Mouse (Mus musculus): ENCODE measurements around the gene Faap20.

The Faap20 gene

DNA sequence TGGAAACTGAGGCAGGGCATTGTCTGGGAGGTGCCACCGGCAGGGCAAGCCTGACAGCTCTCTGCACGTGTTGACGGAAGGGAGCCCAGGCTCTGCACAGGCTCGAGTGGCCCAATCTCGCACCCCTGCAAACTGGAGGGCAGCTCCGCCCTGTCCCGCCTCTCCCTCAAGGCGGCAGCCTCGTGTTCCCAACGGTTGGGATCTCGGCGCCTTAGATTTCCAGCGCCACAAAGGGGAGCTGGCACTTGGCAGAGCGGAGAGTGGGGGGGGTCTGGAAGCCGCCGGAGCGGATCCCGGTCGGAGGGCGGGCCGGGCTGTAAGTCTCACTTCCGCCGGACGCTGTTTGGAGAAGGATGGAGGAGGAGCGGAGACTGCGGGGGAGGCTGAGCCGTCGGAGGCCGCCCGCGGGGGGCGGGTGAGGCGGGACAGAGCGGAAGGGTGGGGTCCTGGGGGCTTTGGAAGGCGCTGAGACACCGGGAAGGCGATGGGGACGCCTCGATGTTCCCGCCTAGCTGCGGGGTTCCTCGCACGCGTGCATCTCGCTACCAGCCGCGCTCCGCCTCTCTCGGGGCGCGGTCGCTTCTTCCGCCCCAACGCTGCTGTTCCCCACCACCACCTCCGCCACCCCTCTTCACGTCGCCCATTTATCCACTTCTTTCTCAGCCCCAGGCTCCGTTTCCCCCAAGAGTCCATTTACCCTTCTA is at the start of gene Faap20:
TSS of gene Faap20 (plus strand) at position 155 of the 704 bp plus-strand sequence.
- DNase-seq (ENCODE audit: low spot score in 2 of 2), result peak; percentile 70

DNA sequence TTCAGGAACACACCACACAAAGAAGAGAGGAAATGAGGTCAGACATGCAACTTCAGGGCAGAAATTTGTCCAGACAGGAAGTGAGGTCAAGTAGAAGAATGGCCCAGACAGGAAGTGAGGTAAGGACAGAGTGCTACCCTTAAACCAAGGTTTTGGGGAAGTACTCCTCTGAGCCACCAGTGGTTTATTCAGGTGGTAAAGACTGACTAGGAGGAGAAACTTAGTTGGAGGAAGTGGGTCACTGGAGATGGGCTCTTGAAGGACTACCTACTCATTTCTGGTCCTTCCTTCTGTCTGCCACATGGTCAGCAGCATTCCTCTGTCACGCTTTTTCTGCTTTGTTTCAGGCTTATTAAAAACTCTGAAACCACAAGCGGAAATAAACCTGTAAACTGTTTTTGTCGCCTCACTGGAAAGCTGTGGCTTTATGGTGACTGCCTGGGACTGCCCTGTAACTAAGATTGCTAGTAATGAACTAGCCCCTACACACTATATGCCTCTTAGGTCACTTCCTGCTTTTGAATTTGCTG is 48.7 kb upstream of the Faap20 start:
- DNase-seq (ENCODE audit: low spot score in 2 of 2), result no peak

DNA sequence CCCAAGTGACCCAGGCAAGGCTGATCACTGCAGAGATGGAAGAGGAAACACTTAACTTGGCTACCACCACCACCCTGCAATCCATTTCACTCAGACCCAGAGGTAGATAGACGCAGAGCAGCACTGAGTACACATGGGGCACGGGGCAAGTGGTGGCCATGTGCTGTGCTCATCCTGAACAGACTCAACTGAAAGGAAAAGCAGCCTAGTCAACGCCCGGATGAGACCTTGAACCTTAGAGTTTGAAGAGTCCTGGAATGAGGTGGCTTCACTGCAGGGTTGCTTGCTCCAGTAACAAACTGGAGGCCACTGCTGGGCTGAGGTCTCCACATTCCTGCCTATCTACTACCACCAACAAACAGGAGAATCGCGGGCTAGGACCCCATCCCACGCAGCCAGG is 47.8 kb upstream of the Faap20 start:
- DNase-seq (ENCODE audit: low spot score in 2 of 2), result no peak

DNA sequence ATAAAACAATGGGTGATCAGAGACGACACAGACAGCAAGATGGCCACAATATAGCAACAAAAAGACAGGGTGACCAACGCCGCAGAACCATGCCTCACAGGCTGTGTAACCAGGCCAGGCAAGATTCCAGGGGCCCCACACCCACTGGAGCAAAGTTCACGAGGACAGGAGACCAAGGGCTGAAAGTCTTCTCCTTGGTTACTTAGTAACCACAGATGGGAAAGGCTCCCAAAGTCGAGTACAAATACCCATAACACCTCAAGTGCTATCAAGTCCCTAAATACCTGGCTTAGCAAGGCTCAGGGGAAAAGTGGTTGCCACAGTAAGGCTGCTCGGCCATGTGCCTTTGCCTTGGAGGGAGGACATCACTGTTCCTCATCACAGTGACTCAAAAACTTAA is 43.7 kb upstream of the Faap20 start:
- no peak for DNase-seq (ENCODE audit: low spot score in 2 of 2)

DNA sequence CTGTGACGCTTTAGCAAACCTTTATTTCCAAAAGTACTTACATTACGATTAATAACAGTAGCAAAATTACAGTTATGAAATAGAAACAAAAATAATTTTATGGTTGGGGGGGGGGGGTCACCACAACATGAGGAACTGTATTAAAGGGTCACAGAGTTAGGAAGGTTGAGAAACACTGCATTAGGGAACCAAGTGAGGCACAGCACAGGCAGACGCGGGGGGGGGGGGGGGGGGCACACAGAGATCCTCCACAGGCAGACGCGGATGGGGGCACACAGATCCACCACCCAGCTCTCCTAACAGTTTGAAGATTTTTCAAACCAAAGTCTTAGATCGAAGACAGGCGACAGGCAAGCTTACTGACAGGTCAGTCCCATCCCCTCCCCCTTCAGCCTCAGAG is 43.1 kb upstream of the Faap20 start:
- no peak for DNase-seq (ENCODE audit: low spot score in 2 of 2)

DNA sequence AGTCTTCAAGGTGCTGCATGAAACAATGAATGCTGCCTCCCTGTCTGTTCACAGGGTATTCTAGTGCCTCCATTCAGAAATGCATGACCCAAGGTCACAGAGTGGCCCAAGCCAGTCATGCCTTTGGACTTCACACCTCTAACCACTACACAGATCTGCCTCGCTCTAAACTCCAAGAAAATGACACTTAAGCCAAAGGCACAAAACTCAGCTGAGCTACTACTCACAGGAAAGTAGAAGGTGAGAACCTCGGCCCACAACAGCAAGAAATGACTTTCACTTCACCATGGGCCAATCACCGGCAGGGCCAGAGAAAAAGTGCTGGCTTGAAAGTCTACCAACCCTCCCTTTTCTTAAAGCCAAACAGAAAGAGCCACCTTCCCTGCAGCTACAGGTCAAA is 41.8 kb upstream of the Faap20 start:
- no peak for DNase-seq (ENCODE audit: low spot score in 2 of 2)

DNA sequence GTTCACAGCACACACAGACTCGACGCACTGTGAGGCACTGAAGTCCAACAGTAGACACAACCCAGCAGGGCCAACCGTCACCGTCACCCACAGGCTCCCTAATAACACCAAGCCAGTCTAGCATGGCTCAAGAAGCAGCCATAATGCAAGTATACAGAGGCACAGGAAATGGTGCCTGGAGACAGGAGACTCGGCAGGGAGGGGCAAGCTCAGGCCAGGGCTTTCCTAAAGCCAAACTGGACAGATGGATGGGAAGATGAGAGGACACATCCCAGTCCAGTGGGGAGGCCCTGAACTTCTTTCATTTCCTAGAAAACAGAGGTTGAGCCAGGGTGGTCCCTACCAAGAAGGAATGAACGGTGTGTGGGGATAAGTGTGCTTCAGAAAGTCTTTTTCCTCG is 41.0 kb upstream of the Faap20 start:
- DNase-seq (ENCODE audit: low spot score in 2 of 2), result no peak

DNA sequence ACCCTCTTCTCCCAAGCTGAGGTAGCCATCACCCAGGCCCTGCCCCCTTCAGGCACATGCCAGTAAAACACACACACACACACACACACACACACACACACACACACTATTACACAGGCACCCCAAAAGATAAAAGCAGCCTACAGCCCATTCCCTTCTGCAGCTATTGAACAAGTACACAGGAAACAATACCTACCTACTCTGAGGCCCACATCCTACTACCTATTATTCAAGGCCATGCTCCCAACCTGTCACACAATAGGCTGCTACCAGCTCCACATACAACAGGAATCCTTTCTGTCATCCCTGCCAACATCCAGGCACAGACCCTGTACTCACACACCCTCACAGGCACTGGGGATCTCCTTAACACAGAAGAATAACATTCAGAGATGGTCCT is 40.5 kb upstream of the Faap20 start:
- DNase-seq (ENCODE audit: low spot score in 2 of 2), result no peak

DNA sequence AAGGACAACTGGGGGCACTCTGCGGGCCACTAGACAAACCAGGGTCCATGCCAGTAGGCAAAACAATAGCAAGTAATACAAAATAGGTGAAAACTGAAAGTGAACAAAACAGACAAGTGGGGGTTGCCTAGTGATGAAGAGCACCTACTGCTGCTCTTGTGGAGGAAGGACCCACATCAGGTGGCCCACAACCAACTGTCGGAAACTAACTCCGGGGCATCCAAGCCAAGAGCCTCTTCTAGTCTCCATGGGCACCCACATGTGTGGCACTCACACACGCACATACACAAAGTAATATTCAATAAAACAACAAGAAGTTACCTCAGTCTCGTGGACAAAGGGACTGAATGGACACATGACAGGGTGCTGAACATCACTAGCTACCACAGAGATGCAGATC is 40.1 kb upstream of the Faap20 start:
- DNase-seq (ENCODE audit: low spot score in 2 of 2), result no peak

DNA sequence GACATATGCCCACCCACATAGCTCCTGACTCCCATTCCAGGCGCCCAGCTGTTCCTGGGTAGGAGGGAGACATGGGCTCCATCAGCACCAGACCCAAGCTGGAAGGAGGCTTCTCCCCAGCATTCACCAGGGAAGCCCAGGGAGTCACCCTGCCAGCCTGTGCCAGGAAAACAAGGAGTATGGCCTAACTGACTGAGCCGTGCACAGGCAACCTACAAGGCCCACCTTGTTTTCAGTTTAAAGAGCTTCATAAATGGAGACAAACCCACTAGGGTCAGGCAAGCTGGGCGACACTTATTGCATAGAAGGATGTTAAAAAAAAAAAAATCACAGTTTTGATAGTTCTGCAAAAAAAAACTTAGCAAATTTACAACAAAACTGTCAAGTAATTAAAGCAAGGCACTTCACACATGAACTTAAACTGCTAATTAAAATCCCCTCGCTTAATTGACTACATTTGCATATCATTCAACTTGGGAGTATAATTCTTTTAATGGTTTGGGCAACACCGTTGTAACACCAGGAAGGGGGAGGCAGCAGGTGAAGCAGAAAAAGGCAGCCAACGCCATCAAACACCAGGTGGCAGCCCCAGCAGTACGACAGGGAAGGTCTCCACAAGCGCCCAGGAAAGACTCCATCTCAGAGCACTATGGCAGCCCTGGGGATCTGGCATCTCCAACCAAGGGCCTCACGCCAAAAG is 36.4 kb upstream of the Faap20 start:
- no peak for DNase-seq (ENCODE audit: low spot score in 2 of 2)

DNA sequence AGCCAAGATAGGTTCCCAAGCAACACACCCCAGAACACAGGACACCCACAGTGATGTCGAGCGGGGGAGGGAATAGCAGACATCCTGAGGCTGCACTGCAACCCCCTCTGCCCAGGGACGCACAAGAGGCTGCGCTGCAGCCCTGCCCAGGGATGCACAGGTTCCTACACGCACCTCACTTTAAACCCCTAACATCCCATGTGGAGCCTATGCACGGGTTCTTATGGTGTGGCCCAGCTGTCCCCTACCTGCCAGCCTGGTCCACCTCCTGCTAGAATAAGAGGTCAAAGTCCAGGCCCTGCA is 35.9 kb upstream of the Faap20 start:
- DNase-seq (ENCODE audit: low spot score in 2 of 2), result no peak

DNA sequence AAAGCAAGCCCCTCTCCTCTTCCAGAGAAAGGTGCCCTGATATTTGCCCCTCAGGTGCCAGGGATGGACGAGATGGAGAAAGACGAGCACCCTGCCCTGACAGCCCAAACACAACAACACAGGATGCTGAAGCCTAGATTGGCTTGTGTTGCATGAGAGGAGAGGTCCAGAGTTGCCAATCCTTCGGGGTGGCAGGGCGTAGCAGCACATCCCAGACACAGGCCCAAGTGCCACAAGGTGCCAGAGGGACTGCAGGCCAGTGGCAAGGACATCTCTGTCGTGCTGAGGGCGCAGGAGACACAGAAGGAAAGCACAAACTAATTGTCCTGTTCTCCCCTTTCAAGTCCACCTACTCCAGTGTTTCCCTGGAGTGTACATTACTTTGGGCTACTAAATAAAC is 35.4 kb upstream of the Faap20 start:
- DNase-seq (ENCODE audit: low spot score in 2 of 2), result no peak

DNA sequence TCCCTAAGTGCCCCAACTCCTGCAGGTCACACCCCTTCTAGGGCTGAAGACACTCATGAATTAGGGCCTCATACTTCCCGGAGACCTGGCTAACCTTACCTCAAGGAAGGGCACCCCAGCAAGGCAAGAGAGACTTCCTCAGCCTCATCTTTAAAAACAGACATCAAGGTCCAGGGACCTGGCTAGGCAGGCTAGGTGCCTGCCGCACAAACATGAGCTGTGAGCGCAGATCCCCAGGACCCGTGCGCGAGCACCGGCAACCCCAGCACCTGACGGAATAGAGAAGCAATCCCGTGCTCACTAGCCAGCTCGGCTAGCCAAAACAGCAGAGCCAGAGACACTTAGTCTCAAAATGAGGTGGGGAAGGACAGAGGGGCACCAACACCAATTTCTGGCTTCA is 34.8 kb upstream of the Faap20 start:
- DNase-seq (ENCODE audit: low spot score in 2 of 2), result no peak

DNA sequence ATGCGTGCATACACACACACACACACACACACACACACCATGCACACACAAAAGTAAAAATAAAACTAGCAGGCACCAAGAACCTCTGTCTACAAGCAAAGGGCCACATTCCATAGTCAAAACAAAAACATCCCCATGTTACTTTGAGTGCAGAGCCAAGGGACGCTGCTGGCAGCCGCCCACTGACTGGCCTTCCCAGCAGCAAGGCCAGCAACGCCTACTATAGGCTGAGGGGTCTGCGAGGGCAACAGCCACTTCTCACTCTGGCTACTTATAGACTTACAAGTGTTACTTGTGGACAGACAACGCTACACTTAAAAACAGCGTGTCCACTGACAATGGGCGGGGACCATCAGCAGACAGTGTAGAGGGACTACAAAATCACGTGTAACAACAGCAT is 34.4 kb upstream of the Faap20 start:
- DNase-seq (ENCODE audit: low spot score in 2 of 2), result no peak

DNA sequence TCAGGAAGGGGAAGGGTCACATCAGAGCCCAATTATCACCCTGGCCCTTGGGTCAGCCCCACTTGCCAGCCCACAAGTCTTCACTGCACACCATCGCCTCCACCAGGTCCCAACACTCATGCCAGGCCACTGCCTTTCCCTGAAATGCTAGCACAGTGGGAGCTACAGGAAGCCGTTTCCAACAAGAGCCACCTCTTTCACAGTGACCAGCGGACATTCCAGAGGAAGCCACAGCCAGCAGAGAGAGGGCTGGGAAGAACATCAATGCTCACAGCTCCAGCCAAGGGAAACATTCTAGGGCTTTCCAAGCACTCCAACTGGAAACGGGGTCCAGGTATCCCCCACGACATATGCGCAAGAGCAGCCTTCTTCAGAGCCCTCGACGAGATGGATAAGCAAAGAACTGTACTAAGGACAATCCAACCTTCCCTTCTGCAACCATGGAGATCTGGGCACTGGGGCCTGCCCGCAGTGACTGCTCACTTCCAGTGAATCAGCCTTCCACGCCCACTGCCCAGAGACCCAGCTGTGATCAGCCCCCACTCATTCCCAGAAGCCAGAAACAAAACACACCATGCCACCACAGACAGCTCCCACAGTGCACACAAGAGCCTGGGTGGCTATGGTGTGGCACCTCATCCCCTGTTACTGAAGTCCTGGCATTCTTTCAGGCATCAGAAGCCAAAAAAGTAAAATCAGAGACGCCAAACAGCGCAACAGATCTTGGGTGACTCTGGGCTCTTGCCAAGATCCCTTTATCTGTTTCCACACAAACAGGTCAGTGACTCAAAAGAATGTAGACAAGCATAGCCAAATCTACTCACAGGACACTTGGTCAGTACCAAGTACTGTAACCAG is 33.6 kb upstream of the Faap20 start:
- peak in 1 of 2 experiments; percentile 56 for DNase-seq (ENCODE audit: low spot score in 2 of 2)

DNA sequence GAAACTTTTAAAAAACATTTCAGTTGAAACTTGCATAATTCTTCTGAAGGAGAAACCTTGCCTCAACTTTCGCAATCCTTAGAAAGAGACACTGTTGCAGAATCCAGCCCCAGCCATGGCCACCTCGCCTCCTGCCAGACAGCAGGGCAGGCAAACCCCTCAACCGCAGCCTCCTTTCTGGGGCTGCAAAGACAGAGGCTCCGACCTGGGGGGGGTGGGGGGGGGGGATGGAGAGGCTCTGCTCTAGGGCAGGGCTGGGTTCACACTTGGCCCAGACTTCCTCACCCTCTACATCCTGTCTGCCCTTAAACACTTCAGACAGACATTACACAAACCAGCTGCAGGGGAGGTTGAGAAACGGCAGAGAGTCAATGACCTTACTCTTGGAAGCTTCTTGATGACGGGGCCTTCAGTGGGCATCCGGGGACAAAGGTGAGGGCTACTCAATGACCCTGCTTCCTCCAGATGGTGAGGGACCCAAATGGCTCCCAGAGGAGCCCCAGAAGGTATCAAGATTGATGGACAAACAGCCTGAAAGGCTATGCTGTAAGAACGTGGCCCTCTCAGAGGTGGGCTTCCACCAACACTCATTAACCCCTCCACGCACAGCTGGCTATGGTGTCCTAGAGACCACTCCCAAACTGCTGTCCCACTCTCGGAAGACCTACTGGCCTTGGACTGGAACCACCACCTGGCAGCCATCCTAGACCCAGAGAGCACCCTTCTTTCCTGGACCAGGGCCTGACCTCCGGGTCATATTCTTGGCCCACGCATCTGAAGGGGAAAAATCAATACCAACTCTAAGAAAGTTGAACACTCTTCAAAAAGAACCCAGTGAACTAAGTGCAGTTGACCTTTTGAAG is 32.1 kb upstream of the Faap20 start:
- no peak for DNase-seq (ENCODE audit: low spot score in 2 of 2)

DNA sequence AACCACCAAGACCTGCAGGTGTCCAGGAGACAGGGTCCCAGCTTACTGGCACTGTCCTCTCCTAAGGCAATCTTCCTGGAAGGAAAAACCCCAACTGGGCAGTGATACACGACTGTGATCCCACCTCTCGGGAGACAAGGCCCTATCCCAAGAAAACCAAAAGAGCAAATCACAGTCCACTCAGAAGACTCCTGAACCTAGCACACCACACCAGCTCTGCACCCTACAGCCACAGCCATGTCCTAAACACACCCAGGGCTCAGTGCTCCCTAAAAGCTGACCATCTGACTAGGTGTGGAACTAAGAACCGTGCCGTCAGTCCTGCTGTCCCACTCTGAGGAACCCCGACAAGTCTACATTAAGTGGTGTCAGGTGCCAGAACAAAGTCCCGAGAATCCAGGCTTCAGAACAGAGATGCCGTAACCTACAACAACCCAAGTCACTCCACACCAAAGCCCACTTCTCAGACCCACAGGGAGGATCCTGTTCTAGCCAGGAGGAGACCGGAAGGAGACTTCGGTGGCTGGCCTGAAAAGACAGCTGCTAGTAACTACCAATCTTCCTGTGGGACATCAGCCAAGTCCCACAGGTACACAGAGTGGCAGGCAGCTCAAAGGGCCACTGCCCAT is 31.4 kb upstream of the Faap20 start:
- no peak for DNase-seq (ENCODE audit: low spot score in 2 of 2)

DNA sequence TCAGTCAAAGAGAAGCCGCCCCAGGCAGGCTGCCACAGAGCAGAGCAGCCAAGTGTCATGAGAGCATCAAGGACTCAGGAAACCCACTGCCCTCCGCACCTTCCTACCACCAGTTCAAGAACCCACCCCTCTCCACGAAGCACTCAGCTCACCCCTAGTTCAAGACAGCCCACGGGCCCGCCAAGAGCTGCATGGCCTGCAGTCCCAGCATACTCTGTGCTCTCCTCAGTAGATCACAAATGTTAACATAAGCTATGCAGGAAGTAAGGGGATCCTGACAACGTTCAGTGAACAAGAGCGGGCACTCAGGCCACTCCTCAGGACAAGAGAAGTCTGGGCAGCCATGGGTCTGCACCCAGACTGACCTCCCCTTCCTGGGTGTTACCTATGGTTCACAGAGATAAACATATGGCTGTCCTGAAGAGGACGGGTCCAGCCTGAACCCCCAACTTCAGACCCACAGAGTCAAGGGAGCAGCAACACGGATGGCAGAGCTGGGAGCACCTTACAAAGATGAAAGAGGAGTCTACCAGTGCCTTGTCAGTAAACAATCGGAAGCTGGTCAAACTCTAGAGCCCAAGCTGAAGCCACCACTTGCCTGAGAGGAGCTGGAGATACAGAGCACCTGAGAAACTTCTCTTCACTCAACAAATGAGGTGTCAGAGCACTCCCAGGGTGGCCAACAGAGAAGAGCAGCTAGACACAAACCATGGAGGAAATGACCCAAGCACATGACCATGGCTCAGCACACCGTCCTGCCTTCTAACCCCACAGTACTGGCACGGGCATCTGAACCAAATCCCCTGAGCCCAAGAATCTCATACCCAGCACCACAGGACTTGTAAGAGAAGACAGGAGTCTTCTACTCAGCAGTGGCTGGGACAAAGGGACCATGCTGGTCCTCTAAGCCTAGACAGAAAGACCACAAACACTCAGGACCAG is 30.1 kb upstream of the Faap20 start:
- DNase-seq (ENCODE audit: low spot score in 2 of 2), result no peak

DNA sequence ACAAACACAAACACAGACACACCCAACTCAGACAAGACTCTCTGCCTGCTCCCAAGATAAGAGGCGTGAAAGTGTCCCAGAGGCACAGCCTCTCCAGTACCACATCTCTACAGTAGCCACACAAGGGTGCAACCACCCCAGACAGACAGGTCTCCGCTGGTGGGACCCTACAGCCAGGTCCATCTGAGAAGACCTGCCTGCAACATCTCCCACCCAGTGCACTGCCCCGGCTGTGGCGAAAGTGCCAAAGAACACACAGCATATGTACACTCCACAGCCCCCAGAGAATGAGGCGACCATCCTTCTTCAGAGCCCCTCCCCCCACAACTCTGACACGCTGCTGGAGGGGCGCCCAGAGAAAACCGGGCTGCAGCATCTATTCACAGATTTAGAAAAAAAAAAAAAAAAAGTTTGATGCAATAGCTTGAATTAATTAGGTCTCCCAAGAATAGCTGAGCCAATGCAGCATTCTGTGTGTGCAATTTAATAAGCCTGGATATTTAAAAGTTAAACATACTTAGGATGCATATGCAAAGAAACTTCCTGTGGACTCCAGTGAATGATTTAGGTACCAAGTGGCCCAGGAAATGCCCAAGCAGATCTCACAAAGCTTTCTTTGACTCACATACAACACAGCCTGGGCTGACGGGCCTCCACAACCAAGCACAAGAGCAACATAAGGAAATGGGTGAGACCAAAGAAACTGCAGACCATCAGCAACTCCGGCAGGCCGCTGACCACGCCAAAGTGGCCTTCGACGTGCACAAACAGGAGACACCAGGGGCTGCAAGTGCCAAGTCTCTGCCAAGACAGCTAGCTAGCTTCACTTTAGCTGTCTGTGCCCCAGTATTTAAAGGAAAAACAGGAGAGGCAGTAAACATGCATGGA is 29.1 kb upstream of the Faap20 start:
- no peak for DNase-seq (ENCODE audit: low spot score in 2 of 2)
